Mouse (Mus musculus): Measurements from ENCODE around the gene Dlgap4. TPM values are rescaled to one million over a fixed set of nuclear protein-coding genes. Genes with fewer than 3 reads are reported as not detected.

Gene Dlgap4
- total RNA-seq, 1 experiment from 2014 or later = 14.3 TPM

DNA sequence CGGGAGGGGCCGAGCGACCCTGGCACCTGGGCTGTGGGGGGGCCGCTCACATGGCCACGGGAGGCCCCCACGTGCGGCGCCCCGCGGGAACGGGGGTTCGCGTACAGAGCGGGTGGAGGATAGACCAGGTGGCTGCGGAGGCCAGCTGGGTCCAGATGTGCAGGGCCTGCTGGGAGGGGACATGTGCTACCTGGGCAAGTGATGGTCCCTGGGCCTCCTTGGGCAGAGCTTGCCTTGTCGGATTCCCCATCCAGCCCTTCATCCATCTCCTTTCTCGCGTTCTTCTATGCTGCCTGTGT lies 702 bp downstream of the Dlgap4 start:
- ATAC-seq (replicated peaks in 1 of 2; ENCODE audit: insufficient read depth in 1 of 2, low FRiP score in 2 of 2, low TSS enrichment in 1 of 2, low read depth in 1 of 2, poor library complexity in 2 of 2, severe bottlenecking in 2 of 2) = no peak

DNA sequence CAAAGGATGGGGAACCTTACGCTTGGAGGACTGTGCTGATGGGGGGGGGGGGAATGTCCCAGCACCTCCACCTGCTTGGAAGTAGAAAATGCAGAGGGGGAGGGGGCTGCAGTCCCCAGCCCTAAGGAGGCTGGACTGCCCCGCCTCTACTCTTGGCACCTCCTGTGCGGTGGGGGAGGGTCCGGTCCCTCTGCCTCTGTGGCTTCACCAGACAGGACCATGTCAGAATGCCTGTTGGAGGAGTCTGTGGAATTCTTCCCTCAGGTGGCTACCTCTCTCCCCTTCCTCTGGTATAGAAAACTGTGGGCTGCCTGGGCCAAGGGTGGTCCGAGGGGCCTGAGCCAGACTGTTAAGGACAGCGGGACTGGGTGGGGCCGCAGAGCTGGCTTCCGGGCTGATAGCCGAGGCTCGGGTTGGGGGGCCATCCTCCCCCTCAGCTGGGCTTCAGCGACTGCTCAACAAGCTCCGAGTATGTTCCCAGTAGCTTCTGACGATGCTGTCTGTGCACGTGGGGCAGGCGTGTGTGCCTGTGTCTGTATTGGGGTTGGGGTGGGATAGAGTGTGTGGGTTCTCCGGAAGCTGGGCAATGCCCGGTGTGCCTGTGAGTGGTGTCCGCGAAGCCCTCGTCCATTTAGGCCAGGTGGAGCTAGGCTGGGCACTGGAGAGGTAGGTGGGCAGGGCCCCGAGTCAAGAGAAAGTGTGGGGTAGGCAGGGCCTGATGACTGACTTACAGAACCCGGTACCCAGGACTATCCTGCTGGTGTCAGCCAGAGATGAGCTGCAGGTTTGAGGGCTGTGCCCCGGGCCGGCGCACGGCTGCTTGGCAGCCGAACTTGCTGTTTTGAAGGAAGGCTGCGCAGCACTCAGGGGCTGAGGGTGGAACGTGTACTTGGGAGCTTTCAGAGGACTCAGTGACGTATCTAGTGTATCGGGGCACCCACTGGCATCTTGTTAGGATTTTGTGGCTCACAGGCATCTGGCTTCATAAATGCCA lies 1.5 kb downstream of the Dlgap4 start:
- ATAC-seq (replicated peaks in 1 of 2; ENCODE audit: insufficient read depth in 1 of 2, low FRiP score in 2 of 2, low TSS enrichment in 1 of 2, low read depth in 1 of 2, poor library complexity in 2 of 2, severe bottlenecking in 2 of 2) = no peak

DNA sequence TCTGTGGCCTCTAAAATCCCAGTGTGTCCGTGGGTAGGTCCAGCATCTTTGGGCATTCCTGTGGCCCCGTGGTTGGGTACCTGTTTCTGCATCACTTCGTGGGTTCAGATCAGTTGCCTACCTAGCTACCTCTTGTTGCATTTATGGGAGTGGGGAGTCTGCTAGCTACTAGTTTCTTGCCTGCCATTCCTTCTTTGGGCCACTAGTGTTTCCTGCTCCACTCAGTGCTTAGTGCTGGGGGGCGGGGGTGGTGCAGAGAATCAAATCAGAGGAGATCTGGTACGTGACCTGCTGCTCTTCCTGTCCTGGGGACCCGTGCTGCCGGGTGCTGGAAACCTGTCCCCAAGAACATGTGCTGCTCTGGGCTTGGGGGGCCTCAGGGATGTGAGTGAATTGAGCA lies 3.0 kb downstream of the Dlgap4 start:
- no peak for ATAC-seq (replicated peaks in 1 of 2; ENCODE audit: insufficient read depth in 1 of 2, low FRiP score in 2 of 2, low TSS enrichment in 1 of 2, low read depth in 1 of 2, poor library complexity in 2 of 2, severe bottlenecking in 2 of 2)

DNA sequence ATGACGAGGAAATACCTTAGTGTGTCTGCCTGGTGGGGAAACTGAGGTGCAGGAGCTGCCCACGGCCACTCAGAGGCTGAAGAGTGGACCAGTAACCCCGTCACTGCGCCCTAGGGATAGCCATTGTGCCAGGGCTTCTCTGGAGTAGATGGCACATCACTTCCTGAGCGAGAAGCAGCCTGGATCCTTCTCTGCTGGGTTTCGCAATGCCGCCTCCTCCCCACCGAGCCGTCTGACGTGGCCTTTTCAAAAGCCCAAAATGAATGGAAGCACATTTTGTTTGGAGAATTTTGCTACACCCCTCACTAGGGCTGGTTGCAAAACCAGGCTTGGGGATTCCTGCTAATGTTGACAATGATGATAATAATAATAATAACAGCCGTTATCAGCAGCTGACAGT lies 4.0 kb downstream of the Dlgap4 start:
- ATAC-seq (replicated peaks in 1 of 2; ENCODE audit: insufficient read depth in 1 of 2, low FRiP score in 2 of 2, low TSS enrichment in 1 of 2, low read depth in 1 of 2, poor library complexity in 2 of 2, severe bottlenecking in 2 of 2) = no peak

DNA sequence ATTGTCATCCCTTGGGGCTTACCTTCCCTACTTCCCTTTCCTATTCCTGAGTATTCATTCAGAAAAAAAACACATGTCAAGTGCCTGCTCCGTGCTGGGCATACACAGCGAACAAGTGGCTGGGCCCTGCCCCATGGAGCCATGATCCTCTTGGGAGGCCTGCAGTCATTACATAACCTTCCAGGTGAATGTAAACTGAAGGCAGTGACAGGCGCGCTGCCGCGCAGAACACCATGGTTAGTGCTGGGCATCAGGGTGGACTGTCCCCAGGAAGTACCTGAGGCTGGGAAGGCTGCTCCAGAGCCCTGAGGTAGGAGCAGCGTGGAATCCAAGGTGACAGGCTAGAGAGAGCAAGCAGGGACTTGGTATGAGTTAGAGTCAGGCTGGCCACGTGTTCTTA lies 7.4 kb downstream of the Dlgap4 start:
- no peak for ATAC-seq (replicated peaks in 1 of 2; ENCODE audit: insufficient read depth in 1 of 2, low FRiP score in 2 of 2, low TSS enrichment in 1 of 2, low read depth in 1 of 2, poor library complexity in 2 of 2, severe bottlenecking in 2 of 2)

DNA sequence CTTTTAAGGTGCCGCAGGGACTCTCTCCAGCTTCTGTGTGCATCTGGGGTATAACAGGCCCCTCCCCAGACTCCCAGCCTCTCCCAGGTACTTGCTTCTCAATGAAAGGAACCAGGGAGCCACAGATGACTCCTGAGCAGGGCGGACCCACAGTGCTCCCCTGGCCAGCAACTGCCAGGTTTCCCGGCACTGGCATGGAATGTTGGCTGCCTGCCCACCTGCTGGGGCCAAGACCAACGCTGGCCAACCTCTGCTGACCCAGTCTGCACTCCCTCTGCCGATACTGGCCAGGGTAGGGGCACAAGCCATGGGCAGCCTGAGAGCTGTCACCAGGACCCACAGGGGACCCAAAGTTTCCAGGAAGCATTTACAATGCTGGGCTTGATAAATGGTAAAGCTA lies 7.9 kb downstream of the Dlgap4 start:
- ATAC-seq (replicated peaks in 1 of 2; ENCODE audit: insufficient read depth in 1 of 2, low FRiP score in 2 of 2, low TSS enrichment in 1 of 2, low read depth in 1 of 2, poor library complexity in 2 of 2, severe bottlenecking in 2 of 2) = no peak

DNA sequence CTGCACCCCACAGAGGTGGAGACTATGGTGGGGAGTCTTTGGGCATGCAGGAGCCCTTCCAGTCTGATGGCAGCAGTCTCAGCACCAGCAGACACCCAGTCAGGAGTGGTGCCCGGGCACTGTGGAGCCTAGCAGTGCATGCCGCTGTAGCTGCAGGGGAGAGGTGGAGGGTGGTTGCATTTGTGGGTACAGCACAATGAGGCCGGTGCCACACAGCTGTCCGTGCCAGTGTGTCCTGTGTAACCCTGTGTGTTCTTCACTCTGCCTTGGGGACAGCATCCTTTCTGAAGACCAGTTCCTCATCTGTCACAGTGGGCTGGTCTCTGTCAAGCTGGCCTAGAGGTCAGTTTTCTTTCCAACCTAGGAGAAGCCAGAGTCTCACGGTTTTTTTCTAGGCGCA lies 8.7 kb downstream of the Dlgap4 start:
- ATAC-seq (replicated peaks in 1 of 2; ENCODE audit: insufficient read depth in 1 of 2, low FRiP score in 2 of 2, low TSS enrichment in 1 of 2, low read depth in 1 of 2, poor library complexity in 2 of 2, severe bottlenecking in 2 of 2) = no peak

DNA sequence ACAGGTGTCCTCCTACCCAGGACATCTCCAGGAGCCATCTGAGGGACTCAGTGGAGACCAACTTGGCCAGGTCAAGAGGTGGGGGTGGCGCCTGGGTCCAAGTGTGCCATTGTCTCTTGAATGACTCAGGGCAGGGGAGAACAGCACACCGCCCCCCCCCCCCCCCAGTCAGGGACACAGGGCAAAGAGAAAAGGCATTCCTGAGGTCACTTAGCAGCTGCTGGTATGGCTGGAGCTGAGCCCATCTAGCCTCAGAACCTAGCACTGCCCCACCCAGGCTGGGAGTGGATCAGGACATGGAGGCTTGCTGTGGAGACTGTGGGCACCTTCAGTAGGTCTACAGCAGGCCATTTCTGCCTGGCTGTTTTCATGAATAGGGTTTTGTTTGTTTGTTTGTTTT lies 9.7 kb downstream of the Dlgap4 start:
- no peak for ATAC-seq (replicated peaks in 1 of 2; ENCODE audit: insufficient read depth in 1 of 2, low FRiP score in 2 of 2, low TSS enrichment in 1 of 2, low read depth in 1 of 2, poor library complexity in 2 of 2, severe bottlenecking in 2 of 2)

DNA sequence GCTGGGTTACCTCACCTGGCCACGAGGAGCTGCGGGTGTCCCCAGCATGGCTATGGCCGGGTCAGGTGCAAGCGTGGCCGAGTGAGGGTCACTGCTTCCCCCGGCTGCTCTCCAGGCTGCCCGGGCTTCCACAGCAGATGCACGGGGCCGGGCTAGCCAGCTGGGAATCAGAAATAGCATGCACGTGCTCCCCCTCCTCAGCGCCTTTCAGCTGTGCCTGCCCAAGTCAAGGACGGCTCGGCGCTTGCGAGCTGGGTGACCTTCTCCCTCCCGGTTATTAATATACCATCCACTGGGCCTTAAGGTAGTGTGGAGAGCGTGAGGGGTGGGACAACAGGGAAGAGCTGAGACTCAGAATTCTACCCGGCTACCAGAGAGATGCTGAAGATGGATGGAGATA lies 11.8 kb downstream of the Dlgap4 start:
- no peak for ATAC-seq (replicated peaks in 1 of 2; ENCODE audit: insufficient read depth in 1 of 2, low FRiP score in 2 of 2, low TSS enrichment in 1 of 2, low read depth in 1 of 2, poor library complexity in 2 of 2, severe bottlenecking in 2 of 2)

DNA sequence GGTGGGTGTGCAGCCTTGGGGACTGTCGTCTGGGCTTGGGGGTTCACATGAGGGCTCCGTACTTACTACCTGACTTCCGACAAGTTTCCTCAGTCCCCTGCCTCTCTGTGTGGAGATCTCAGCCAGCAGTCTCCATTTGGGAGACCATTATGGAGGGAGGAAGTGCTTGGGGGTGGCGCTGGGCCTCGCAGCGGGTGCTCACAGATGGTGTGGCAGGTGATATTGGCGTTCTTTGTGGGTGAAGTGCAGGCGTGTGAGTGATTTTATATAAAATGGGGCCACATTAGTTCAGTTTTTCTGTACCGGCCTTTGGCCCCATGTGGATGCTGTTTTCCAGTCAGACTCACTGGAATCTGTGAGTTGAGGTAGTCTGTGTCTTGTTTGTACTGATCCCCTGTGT lies 12.6 kb downstream of the Dlgap4 start:
- ATAC-seq (replicated peaks in 1 of 2; ENCODE audit: insufficient read depth in 1 of 2, low FRiP score in 2 of 2, low TSS enrichment in 1 of 2, low read depth in 1 of 2, poor library complexity in 2 of 2, severe bottlenecking in 2 of 2) = no peak

DNA sequence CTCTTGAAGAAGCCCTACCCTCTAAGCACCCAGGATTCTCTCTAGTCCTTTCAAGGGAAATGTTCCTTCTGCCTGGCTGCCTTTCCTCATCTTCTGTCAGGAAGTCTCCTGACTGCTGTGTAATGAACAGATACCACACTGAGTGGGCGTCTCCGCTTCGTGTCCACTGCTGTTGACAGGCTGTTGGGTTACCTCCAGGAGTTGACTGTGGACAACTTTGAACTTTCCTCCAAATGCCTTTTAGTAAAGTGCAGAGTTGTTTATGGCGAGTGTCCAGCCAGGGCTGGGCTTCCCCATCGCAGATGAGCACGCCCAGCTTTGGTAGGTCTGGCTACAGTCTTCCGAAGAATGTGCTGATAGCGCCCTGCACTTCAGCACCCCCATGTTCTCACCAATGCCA lies 13.0 kb downstream of the Dlgap4 start:
- no peak for ATAC-seq (replicated peaks in 1 of 2; ENCODE audit: insufficient read depth in 1 of 2, low FRiP score in 2 of 2, low TSS enrichment in 1 of 2, low read depth in 1 of 2, poor library complexity in 2 of 2, severe bottlenecking in 2 of 2)

DNA sequence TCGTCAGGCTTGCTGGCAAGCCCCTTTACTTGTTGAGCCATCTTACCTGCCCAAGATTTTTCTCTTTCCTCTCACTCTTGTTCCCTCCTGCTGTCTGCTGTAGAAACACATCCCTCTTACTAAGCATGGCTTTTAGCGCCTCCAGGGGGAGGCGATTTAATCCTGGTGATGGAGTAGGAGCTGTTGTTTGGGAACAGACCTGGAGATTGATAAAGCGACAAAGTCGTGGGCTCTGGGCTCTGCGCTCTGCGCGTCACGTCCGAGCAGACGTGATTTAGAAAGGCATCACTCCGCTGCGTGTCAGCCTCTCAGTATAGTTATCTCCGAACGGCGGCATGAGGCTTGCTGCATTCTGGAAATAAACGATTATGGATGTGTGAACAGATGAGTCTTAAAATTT lies 14.4 kb downstream of the Dlgap4 start:
- ATAC-seq (replicated peaks in 1 of 2; ENCODE audit: insufficient read depth in 1 of 2, low FRiP score in 2 of 2, low TSS enrichment in 1 of 2, low read depth in 1 of 2, poor library complexity in 2 of 2, severe bottlenecking in 2 of 2) = no peak

DNA sequence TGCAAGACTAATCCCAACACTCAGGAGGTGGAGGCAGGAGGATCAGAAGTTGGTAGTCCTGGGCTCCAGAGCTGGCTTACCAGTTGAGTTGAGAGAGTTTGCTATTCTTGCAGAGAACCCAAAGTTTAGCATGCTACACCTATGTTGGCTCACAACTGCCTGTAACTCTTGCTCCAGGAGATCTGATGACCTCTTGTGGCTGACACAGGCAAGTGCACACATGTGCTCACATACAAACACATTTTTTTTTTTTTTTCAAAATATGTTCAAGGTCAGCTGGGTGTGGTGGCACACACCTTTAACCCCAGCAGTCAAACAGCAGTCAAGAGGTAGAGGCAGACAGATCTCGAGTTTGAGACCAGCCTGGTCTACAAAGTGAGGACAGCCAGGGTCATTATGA lies 16.8 kb downstream of the Dlgap4 start:
- ATAC-seq (replicated peaks in 1 of 2; ENCODE audit: insufficient read depth in 1 of 2, low FRiP score in 2 of 2, low TSS enrichment in 1 of 2, low read depth in 1 of 2, poor library complexity in 2 of 2, severe bottlenecking in 2 of 2) = no peak

DNA sequence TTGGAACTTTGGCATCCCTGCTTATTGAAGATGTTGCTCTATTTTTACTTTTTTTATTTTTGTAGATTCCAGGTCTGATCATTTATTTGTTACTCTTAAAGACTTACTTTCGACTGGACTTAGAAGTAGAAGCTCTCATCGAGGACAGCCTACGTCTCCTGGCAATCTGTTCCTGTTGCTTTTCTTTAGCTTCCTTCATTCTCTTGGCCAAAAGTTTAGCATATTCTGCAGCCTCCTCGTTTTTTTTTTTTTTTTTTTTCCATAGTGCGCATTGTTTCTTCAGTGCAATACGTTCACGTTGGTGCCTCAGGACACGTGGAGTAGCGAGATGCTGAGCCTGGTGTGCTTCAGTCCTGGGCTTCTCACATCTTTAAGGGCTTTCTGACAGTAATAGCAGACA lies 19.2 kb downstream of the Dlgap4 start:
- no peak for ATAC-seq (replicated peaks in 1 of 2; ENCODE audit: insufficient read depth in 1 of 2, low FRiP score in 2 of 2, low TSS enrichment in 1 of 2, low read depth in 1 of 2, poor library complexity in 2 of 2, severe bottlenecking in 2 of 2)

DNA sequence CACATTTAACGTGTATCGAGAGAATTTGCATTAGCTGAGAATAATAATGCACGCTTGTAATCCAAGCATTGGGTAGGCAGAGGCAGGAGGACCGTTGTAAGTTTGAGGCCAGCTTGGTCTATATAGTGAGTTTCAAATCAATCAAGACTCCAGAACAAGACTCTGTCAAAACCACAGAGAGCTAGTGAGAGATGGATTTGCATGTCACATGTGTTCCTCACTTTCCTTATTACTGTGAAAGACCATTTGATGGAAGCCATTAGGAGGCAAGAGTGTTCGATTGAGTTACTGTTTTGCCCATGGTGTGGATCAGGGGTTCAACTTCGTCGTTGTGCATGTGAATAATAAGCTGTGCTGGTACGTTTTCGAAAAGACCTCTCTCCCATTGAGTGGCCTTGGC lies 21.6 kb downstream of the Dlgap4 start:
- ATAC-seq (replicated peaks in 1 of 2; ENCODE audit: insufficient read depth in 1 of 2, low FRiP score in 2 of 2, low TSS enrichment in 1 of 2, low read depth in 1 of 2, poor library complexity in 2 of 2, severe bottlenecking in 2 of 2) = no peak

DNA sequence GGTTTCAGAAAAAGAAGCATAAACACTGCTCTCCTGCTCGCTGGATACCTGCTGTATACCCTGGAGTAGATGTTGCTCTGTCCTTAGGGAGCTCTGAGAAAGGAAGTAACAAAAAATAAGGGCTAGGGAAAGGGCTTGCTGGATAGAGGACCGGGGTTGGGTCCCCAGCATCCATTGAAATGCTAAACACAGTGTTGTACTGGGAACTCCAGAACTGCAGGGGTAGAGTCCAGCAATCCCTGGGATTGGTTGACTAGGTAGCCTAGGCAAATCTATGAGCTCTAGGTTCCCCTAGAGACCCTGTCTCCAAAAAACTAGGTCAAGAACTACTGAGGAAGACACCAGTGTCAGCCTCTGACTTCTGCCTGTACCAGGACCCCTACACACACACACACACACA lies 27.6 kb downstream of the Dlgap4 start:
- no peak for ATAC-seq (replicated peaks in 1 of 2; ENCODE audit: insufficient read depth in 1 of 2, low FRiP score in 2 of 2, low TSS enrichment in 1 of 2, low read depth in 1 of 2, poor library complexity in 2 of 2, severe bottlenecking in 2 of 2)

DNA sequence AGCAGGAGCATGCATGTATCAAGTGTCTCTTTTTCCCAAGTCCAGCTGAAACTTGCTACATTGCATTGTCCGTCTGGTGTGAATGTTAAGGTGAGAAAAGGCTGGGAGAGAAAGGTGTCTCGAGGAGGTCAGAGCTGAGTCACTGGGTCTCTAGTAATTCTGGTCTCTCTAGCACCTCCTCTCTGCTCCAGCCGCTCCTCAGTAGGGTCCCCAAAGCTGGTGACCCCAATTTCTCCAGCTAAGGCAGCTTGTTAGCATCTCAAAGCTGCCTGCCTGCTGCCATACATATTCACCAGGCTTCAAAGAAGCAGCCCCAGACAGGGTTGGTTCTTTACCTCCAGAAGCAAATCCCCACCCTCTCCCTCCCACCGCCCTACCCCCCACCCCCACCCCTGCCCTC lies 29.4 kb downstream of the Dlgap4 start:
- no peak for ATAC-seq (replicated peaks in 1 of 2; ENCODE audit: insufficient read depth in 1 of 2, low FRiP score in 2 of 2, low TSS enrichment in 1 of 2, low read depth in 1 of 2, poor library complexity in 2 of 2, severe bottlenecking in 2 of 2)

DNA sequence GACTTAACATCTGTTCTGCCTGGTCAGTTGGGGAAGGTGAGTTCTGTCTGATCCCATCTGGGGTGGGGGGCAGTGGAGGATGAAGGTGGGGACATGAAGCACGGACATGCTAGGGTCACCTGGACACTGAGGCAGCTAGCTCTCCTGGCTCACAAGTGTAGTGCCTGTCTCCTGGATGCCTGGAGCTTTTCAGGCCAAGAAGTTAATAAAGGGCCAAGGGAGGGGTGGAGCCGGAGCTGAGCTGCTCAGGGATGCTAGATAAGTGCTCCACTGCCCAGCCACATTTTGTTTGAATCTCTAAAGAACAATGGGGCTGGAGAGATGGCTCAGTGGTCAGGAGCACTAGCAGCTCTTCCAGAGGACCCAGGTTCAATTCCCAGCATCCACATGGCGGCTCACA lies 29.9 kb downstream of the Dlgap4 start:
- no peak for ATAC-seq (replicated peaks in 1 of 2; ENCODE audit: insufficient read depth in 1 of 2, low FRiP score in 2 of 2, low TSS enrichment in 1 of 2, low read depth in 1 of 2, poor library complexity in 2 of 2, severe bottlenecking in 2 of 2)

DNA sequence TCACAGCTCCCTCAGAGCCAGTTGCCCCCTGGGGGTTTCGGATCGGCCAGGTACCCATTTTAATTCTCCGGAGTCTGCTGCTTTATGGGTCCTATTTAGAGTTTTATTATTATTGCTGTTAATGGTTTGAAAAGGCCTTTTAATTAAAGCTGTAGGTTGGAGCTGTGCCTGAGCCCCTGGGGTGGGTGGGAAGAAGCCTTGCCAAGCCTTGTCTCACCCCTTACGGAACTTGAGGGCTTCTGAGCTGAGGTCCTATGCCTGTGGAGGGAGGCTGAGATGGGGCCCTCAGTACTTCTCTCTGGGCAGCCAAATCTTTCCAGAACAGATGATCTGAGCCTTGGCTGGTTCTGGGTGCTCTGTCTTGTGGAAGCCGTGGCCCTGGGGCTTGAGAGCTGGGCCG lies 31.6 kb downstream of the Dlgap4 start:
- ATAC-seq (replicated peaks in 1 of 2; ENCODE audit: insufficient read depth in 1 of 2, low FRiP score in 2 of 2, low TSS enrichment in 1 of 2, low read depth in 1 of 2, poor library complexity in 2 of 2, severe bottlenecking in 2 of 2) = no peak
